In the genomic region with DNA sequence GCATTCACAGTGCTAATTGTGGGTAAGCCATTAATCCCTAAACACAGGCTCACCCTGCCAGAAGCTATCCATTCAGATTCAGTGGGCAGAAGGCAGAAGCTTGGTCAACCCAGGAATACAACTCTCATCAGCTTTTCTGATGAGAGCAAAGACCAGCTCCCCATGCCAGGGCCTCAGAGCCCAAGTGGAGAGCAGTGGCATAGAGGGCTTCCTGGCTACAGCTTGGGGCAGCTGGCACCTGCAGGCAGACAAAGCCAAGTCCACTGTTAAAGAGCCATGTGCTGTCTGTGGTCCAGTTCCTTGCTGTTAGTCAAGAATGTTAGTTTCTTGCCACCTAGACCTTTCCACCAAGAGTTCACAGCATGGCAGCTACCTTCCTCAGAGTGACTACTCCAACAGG, we compare ENCODE assay signal across 13 mouse cellular contexts.
DNase-seq lines count a peak whose midpoint lies in the region.
"Had no signal": no experiment of that assay in that cellular context is flagged by ENCODE, and none has a peak within 500 bp of the region (broad histone marks: within the 10 kb centered on the region; RNA-seq: fewer than 3 reads in every experiment).

No protein-coding gene starts in this region.

- intact Hi-C loops in heart, postnatal 14 days (cut with DNase I), result no loop called here

- DNase-seq in cerebellum, adult 9-11 months, result peak; percentile 7
- DNase-seq in cerebellum, adult 8-10 months, result no peak
- peak; percentile 79 for DNase-seq in heart, adult 11 months
- DNase-seq in heart, postnatal 14 days, result no peak
- DNase-seq in Muller cell, postnatal 12 days (ENCODE audit: inconsistent ontology term), result peak; percentile 18
- DNase-seq in cerebellum, postnatal 25 days, result peak; percentile 20 to 23
- DNase-seq: adrenal gland, adult 8-10 months; adrenal gland, postnatal 25 days; gastrocnemius, postnatal 25 days; heart, adult 2 months; heart, postnatal 36 days; kidney, adult 11 months; kidney, adult 8-10 months had no signal

Comparison
In these comparisons a context has a peak if more than half of its experiments do, and no peak if none do; other contexts are left out.
1. DNase-seq: peak in cerebellum, adult 9-11 months (single experiment), heart, adult 11 months (single experiment), Muller cell, postnatal 12 days (single experiment) and cerebellum, postnatal 25 days (2 of 2); none in cerebellum, adult 8-10 months (single experiment) and heart, postnatal 14 days (0 of 2).